Mouse (Mus musculus) cerebellum, adult 11-12 months (tissue): Measurements from ENCODE around the gene Mink1.

Source experiments
- DNase-seq: peaks from one replicate; pipeline ENCODE4 v3.0.0; 2022

Gene Mink1

GRCm38 (mm10) chr11:70654923-70655570, 92.4 kb downstream of the Mink1 start:
- peak; percentile 86 for DNase-seq

DNA sequence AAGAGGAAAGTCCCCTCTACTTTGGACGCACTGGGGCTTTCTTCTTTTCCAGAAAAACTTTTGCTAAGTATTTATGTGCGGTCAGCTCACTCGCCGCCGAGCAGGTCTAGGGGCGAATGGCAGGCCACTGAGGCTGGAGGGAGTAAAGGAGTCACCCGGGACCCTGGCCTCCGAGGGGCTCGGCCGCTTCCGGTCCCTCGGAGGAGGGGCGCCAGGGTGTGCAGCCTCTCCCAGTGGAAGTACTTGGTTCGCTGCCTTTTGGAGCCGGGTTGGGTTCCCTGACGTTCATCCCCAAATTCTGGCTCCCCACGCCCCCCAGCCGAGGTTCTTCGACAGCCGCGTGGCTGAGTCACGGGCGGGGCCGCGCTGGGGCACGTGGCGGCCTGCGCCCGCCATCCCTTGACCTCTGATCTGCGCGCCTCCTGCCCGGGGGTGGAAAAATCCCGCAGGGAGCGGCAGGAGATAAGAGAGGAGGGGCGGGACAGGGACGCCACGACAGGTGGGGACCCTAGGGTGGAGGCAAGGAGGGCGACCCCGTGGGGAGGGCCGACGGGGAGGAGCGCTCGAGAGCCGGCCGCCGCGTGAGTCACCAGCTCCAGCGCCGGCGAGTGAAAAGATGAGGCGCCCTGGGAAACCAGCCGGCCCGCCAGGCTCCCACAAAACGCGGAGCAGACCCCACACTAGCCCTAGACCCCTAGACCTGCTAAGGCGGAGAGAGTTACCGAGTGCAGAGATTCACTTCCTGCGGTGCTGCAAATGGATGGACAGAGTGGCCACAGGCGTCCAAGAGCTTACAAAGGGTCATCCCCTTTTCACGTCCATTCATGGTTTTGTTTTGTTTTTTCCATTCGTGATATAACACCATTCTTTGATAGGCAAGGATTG, 93.1 kb downstream of the Mink1 start:
- peak; percentile 68 for DNase-seq

DNA sequence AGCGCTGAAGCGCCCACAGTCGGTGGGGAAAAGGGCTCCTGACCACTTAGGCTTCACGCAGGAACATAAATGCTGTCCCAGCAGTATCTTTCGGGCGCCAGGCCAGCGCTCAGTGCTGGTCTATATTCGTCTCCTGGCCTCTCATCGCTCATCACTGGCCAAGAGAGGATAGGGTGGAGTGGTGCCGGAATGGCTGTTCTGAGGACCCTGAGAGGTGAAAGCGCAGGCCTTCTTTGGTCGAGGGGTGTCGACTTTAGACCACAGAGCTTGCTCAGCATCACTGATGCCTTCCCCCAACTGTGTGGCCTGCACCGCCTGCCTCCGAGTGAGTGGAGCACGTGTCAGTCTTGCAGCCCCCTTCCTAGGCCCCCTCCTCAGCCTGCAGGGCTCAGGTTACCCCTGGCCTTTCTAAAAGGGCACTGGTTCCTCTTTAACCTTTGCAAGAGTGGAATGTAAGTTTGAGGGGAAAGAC, 93.8 kb downstream of the Mink1 start:
- DNase-seq, result peak; percentile 68

- peak; percentile 58 for DNase-seq
These were observed 94.3 kb downstream of the Mink1 start, which contains the start of gene Eno3 for GRCm38 (mm10) chr11:70656964-70657363. Eno3 (plus strand) TSS chr11:70657202.

GRCm38 (mm10) chr11:70657573-70657972, 94.9 kb downstream of the Mink1 start:
- no peak for DNase-seq

GRCm38 (mm10) chr11:70657991-70658390, 95.3 kb downstream of the Mink1 start:
- DNase-seq, result peak; percentile 42

DNA sequence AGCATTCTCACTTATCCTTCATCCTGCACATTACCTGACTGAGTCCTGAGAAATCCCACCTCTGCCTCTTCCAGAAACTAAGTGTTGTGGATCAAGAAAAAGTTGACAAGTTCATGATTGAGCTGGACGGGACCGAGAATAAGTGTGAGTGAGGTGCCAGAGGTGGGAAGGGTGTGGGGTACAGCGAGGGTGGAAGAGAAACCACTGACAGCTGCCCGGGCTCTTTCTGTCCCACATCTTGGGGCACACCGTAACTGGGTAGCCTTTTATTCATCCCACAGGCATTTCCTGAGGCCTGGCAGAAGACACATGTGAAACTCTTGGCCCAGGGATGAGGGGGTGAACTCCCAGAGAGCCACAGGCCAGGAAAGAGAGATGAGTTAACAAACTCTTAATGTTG, 95.8 kb downstream of the Mink1 start:
- peak; percentile 23 for DNase-seq

- DNase-seq, result no peak
These were observed 96.3 kb downstream of the Mink1 start for GRCm38 (mm10) chr11:70658942-70659341.

DNA sequence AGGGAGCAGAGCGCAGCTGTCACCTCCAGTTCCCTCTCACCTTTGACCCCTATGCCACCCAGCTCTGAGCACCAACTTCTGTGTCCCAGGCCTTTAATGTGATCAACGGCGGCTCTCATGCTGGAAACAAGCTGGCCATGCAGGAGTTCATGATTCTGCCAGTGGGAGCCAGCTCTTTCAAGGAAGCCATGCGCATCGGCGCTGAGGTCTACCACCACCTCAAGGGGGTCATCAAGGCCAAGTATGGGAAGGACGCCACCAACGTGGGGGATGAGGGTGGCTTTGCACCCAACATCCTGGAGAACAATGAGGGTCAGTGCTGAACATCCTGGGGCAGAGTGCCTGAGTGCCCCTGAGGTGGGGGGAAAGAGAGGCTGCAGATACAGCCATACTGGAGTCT, 97.9 kb downstream of the Mink1 start:
- peak; percentile 35 for DNase-seq

DNA sequence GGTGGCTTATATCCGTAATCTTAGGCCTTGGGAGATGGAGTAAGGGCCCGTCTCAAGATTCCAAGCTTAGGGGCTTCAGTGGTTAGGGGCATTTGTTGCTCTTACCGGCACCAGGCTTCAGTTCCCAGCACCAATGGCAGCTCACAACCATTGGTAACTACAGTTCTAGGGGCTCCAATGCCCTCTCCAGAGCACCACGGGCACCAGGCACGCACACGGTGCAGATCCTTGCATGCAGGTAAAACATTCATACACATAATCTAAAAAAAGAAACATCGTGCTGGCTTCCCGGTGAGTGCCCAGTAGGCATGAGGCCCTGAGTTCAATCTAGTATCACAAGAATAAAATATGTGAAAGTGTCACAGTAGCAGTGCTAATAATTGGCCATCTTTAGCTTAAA, 100.4 kb downstream of the Mink1 start:
- no peak for DNase-seq

GRCm38 (mm10) chr11:70663957-70664356, 101.3 kb downstream of the Mink1 start:
- DNase-seq, result no peak
